Mouse (Mus musculus) small intestine, adult 2 months (tissue): Measurements from ENCODE around the gene Adssl1. TPM values are rescaled to one million over a fixed set of nuclear protein-coding genes. Genes with fewer than 3 reads are reported as not detected.

Source experiments
- H3K27ac ChIP-seq: fragments of 200-500 bp; 2 replicates; pipeline ENCODE4 v1.5.1; 2012; ENCODE audit warnings: low read depth, low read length, control low read depth, inconsistent platforms; ENCODE audit not compliant: insufficient read depth
- H3K27me3 ChIP-seq: fragments of 200-500 bp; 2 replicates; pipeline ENCODE4 v1.6.1; 2012; ENCODE audit warnings: mild to moderate bottlenecking, moderate library complexity, low read length, inconsistent platforms; ENCODE audit not compliant: control insufficient read depth, insufficient read depth
- H3K36me3 ChIP-seq: fragments of 200-500 bp; 2 replicates; pipeline ENCODE4 v1.6.1; 2012; ENCODE audit warnings: mild to moderate bottlenecking, low read length, control low read depth, inconsistent platforms; ENCODE audit not compliant: control insufficient read depth, insufficient read depth
- H3K4me1 ChIP-seq: fragments of 200-500 bp; 2 replicates; pipeline ENCODE4 v1.6.1; 2012; ENCODE audit warnings: low read length, inconsistent platforms, mixed read lengths; ENCODE audit not compliant: control insufficient read depth, insufficient read depth, insufficient read length
- H3K4me3 ChIP-seq: fragments of 200-500 bp; 2 replicates; pipeline ENCODE4 v1.5.1; 2012; ENCODE audit warnings: low read depth, mild to moderate bottlenecking, control low read depth, inconsistent platforms, low read length, moderate library complexity
- CTCF ChIP-seq: fragments of 200-500 bp; IDR thresholded peaks from 2 replicates; pipeline ENCODE4 v1.5.1; 2012; ENCODE audit warnings: low read depth, mild to moderate bottlenecking, control low read depth, inconsistent platforms, low read length, moderate library complexity, mixed read lengths; ENCODE audit not compliant: insufficient replicate concordance, insufficient read length; ENCODE audit errors: extremely low read depth
- POLR2A ChIP-seq: fragments of 200-500 bp; IDR thresholded peaks from 2 replicates; pipeline ENCODE4 v1.6.1; 2012; ENCODE audit warnings: low read depth, mild to moderate bottlenecking, control low read depth, inconsistent platforms, low read length, moderate library complexity
- WGBS: fragments of 180-500 bp; shearing (Covaris S2); methylation state at CpG from one replicate; pipeline ENCODE4 v1.1.7; 2018; 5-methylcytosine and 5-hydroxymethylcytosine counted together
- polyA plus RNA-seq: library from polyadenylated mRNA; depleted of rRNA; stranded (reverse); fragments of >200 nt; gene quantifications from 2 replicates; pipeline ENCODE4 v1.2.3, GENCODE M21; 2012

Adssl1 gene
- polyA plus RNA-seq, 1 experiment, result 5.6 TPM

- H3K4me3 ChIP-seq, result peak within 1 kb of the TSS; percentile 87
- TF ChIP-seq CTCF, result no peak
- no peak; the same call in 1 of the 2 replicates for TF ChIP-seq POLR2A
- peaks cover 10% of the 10 kb centered on the region for H3K36me3 ChIP-seq
- peaks cover 28% of the 10 kb centered on the region for H3K4me1 ChIP-seq
- no peaks in the 10 kb centered on the region for H3K27me3 ChIP-seq
- H3K27ac ChIP-seq, result peak within 1 kb of the TSS; percentile 91
- 5% methylated on average over 61 of the region's 70 CpGs for WGBS
These were observed 54.5 kb downstream of the Adssl1 start, which contains the start of gene Akt1 for GRCm38 (mm10) chr12:112674132-112675011. Gene Akt1 (minus strand): TSS chr12:112674884.

GRCm38 (mm10) chr12:112675245-112676035 lies 55.6 kb downstream of the Adssl1 start:
- peaks cover 33% of the 10 kb centered on the region for H3K4me1 ChIP-seq
- peaks cover 9% of the 10 kb centered on the region for H3K36me3 ChIP-seq
- WGBS, result 15% methylated on average over 18 of the region's 18 CpGs
- peak overlapping the region; percentile 91; the same call in 1 of the 2 replicates for H3K27ac ChIP-seq
- TF ChIP-seq POLR2A (peak; percentile 33; the same call in 1 of the 2 replicates), CTCF (peak; percentile 76; the same call in 1 of the 2 replicates)
- peak overlapping the region; percentile 71 for H3K4me3 ChIP-seq
- no peaks in the 10 kb centered on the region for H3K27me3 ChIP-seq

- H3K36me3 ChIP-seq, result peaks cover 9% of the 10 kb centered on the region
- 35% methylated on average over 5 of the region's 5 CpGs for WGBS
- no peak overlapping the region for H3K4me3 ChIP-seq
- H3K27ac ChIP-seq, result no peak overlapping the region
- H3K4me1 ChIP-seq, result peaks cover 30% of the 10 kb centered on the region
- TF ChIP-seq POLR2A, result no peak
- no peak for TF ChIP-seq CTCF
- H3K27me3 ChIP-seq, result no peaks in the 10 kb centered on the region
These were observed 57.2 kb downstream of the Adssl1 start for GRCm38 (mm10) chr12:112677076-112677475.

- Histone ChIP-seq H3K36me3 (peaks cover 9% of the 10 kb centered on the region), H3K27me3 (no peaks in the 10 kb centered on the region), H3K27ac (peak overlapping the region; percentile 18; the same call in 1 of the 2 replicates), H3K4me3 (peak overlapping the region; percentile 88), H3K4me1 (peaks cover 23% of the 10 kb centered on the region)
- 42% methylated on average over 19 of the region's 19 CpGs for WGBS
- TF ChIP-seq CTCF (no peak), POLR2A (no peak)
These were observed 58.2 kb downstream of the Adssl1 start for GRCm38 (mm10) chr12:112677943-112678554.

DNA sequence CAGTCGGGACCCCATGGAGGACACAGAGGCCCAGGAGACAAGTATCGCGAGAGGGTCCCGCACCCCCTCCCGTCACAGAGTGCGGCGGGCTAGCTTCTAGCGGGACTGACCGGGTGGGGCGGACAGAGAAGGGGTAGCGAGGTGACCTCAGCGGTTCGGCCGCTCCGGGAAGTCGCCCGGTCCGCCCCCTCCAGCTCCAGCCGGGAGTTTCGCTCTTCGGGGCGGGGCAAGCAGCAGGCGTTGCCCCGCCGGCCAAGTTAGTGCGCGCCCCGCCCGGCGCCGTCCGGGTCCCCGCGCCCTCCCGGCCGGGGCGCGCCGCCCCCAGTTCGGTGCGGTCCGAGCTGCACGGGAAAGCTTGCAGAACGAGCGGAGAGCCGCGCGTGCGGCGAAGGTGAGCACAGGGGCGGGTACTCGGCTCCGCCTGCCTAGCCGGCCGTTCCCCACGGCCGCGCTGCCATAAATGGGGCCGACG lies 58.7 kb downstream of the Adssl1 start, which contains the start of gene Zbtb42:
TSS of gene Zbtb42 (plus strand) at position 274 of the 472 bp plus-strand sequence.
- under 1% methylated on average over 60 of the region's 60 CpGs for WGBS
- Histone ChIP-seq H3K4me1 (peaks cover 23% of the 10 kb centered on the region), H3K27ac (peak within 1 kb of the TSS; percentile 58), H3K27me3 (no peaks in the 10 kb centered on the region), H3K36me3 (peaks cover 9% of the 10 kb centered on the region), H3K4me3 (peak within 1 kb of the TSS; percentile 88)
- no peak for TF ChIP-seq CTCF
- TF ChIP-seq POLR2A, result no peak
